Mouse (Mus musculus): Measurements from ENCODE around the gene E4f1. TPM values are rescaled to one million over a fixed set of nuclear protein-coding genes. Genes with fewer than 3 reads are reported as not detected.

The E4f1 gene
- polyA plus RNA-seq, 1 experiment, result 77.3 TPM

GRCm38 (mm10) chr17:24485090-24485860 lies 15.2 kb upstream of the E4f1 start:
- H3K4me3 ChIP-seq (ENCODE audit: insufficient read depth, low read length), result no peak overlapping the region
- H3K27ac ChIP-seq (ENCODE audit: insufficient read depth, low read length), result no peak overlapping the region
- TF ChIP-seq CTCF (IDR thresholded peaks at IDR 0.05; ENCODE audit: extremely low read depth, insufficient read depth, low read length) (no peak), POLR2A (IDR thresholded peaks at IDR 0.05; ENCODE audit: extremely low read depth, insufficient read depth, low read length) (no peak)

GRCm38 (mm10) chr17:24483495-24483894 lies 13.4 kb upstream of the E4f1 start:
- TF ChIP-seq POLR2A (IDR thresholded peaks at IDR 0.05; ENCODE audit: extremely low read depth, insufficient read depth, low read length), result no peak
- TF ChIP-seq CTCF (IDR thresholded peaks at IDR 0.05; ENCODE audit: extremely low read depth, insufficient read depth, low read length), result no peak
- no peak overlapping the region for H3K27ac ChIP-seq (ENCODE audit: insufficient read depth, low read length)
- H3K4me3 ChIP-seq (ENCODE audit: insufficient read depth, low read length), result no peak overlapping the region
- peaks cover 7% of the 10 kb centered on the region for H3K4me1 ChIP-seq (ENCODE audit: control insufficient read depth, insufficient read depth, low read length)

More at GRCm38 (mm10) chr17:24485090-24485860, 15.2 kb upstream of the E4f1 start:
- peaks cover 10% of the 10 kb centered on the region for H3K4me1 ChIP-seq (ENCODE audit: control insufficient read depth, insufficient read depth, low read length)

GRCm38 (mm10) chr17:24481027-24481815 lies 11.1 kb upstream of the E4f1 start:
- peaks cover 10% of the 10 kb centered on the region for H3K4me1 ChIP-seq (ENCODE audit: control insufficient read depth, insufficient read depth, low read length)
- TF ChIP-seq CTCF (IDR thresholded peaks at IDR 0.05; ENCODE audit: extremely low read depth, insufficient read depth, low read length) (no peak), POLR2A (IDR thresholded peaks at IDR 0.05; ENCODE audit: extremely low read depth, insufficient read depth, low read length) (no peak)
- no peak overlapping the region for H3K4me3 ChIP-seq (ENCODE audit: insufficient read depth, low read length)
- H3K27ac ChIP-seq (ENCODE audit: insufficient read depth, low read length), result no peak overlapping the region

GRCm38 (mm10) chr17:24480201-24480826 lies 10.2 kb upstream of the E4f1 start:
- H3K4me1 ChIP-seq (ENCODE audit: control insufficient read depth, insufficient read depth, low read length), result peaks cover 7% of the 10 kb centered on the region
- no peak overlapping the region for H3K27ac ChIP-seq (ENCODE audit: insufficient read depth, low read length)
- TF ChIP-seq CTCF (IDR thresholded peaks at IDR 0.05; ENCODE audit: extremely low read depth, insufficient read depth, low read length) (peak; percentile 46), POLR2A (IDR thresholded peaks at IDR 0.05; ENCODE audit: extremely low read depth, insufficient read depth, low read length) (no peak)
- no peak overlapping the region for H3K4me3 ChIP-seq (ENCODE audit: insufficient read depth, low read length)

GRCm38 (mm10) chr17:24479431-24479830 lies 9.3 kb upstream of the E4f1 start:
- Histone ChIP-seq H3K4me1 (ENCODE audit: control insufficient read depth, insufficient read depth, low read length) (peaks cover 6% of the 10 kb centered on the region; the same call in 1 of the 2 replicates), H3K27ac (ENCODE audit: insufficient read depth, low read length) (no peak overlapping the region), H3K4me3 (ENCODE audit: insufficient read depth, low read length) (peak overlapping the region; percentile 52; the same call in 1 of the 2 replicates)
- TF ChIP-seq POLR2A (IDR thresholded peaks at IDR 0.05; ENCODE audit: extremely low read depth, insufficient read depth, low read length), result no peak
- no peak for TF ChIP-seq CTCF (IDR thresholded peaks at IDR 0.05; ENCODE audit: extremely low read depth, insufficient read depth, low read length)

- Histone ChIP-seq H3K4me3 (ENCODE audit: insufficient read depth, low read length) (peak within 1 kb of the TSS; percentile 52), H3K27ac (ENCODE audit: insufficient read depth, low read length) (peak within 1 kb of the TSS; percentile 88), H3K4me1 (ENCODE audit: control insufficient read depth, insufficient read depth, low read length) (peaks cover 6% of the 10 kb centered on the region; the same call in 1 of the 2 replicates)
- TF ChIP-seq CTCF (IDR thresholded peaks at IDR 0.05; ENCODE audit: extremely low read depth, insufficient read depth, low read length), result peak; percentile 83
- peak; percentile 77 for TF ChIP-seq POLR2A (IDR thresholded peaks at IDR 0.05; ENCODE audit: extremely low read depth, insufficient read depth, low read length)
Observed at GRCm38 (mm10) chr17:24478663-24479380, 8.7 kb upstream of the E4f1 start, which contains the start of gene Mlst8. Mlst8 (minus strand) TSS chr17:24479078.

- H3K4me1 ChIP-seq (ENCODE audit: control insufficient read depth, insufficient read depth, low read length), result peaks cover 6% of the 10 kb centered on the region; the same call in 1 of the 2 replicates
- no peak for TF ChIP-seq CTCF (IDR thresholded peaks at IDR 0.05; ENCODE audit: extremely low read depth, insufficient read depth, low read length)
- TF ChIP-seq POLR2A (IDR thresholded peaks at IDR 0.05; ENCODE audit: extremely low read depth, insufficient read depth, low read length), result no peak
- H3K27ac ChIP-seq (ENCODE audit: insufficient read depth, low read length), result no peak overlapping the region
- peak overlapping the region; percentile 52 for H3K4me3 ChIP-seq (ENCODE audit: insufficient read depth, low read length)
Observed at GRCm38 (mm10) chr17:24477985-24478600, 8.0 kb upstream of the E4f1 start.

- Histone ChIP-seq H3K4me3 (ENCODE audit: insufficient read depth, low read length) (no peak overlapping the region; the same call in 1 of the 2 replicates), H3K27ac (ENCODE audit: insufficient read depth, low read length) (no peak overlapping the region), H3K4me1 (ENCODE audit: control insufficient read depth, insufficient read depth, low read length) (peaks cover 10% of the 10 kb centered on the region)
- TF ChIP-seq CTCF (IDR thresholded peaks at IDR 0.05; ENCODE audit: extremely low read depth, insufficient read depth, low read length) (no peak), POLR2A (IDR thresholded peaks at IDR 0.05; ENCODE audit: extremely low read depth, insufficient read depth, low read length) (no peak)
Observed at GRCm38 (mm10) chr17:24477053-24477984, 7.2 kb upstream of the E4f1 start.

Data from cortical plate, adult 2 months (tissue).